Mouse (Mus musculus) midbrain, embryonic 14.5 days (tissue): ENCODE data around the gene Prdm16. TPM values are rescaled to one million over a fixed set of nuclear protein-coding genes. Genes with fewer than 3 reads are reported as not detected.

Experiments used
- ATAC-seq: fragments of 200-750 bp; cut with Nextera tagmentation; 2 replicates; pipeline ENCODE4 v1.8.0; 2017; ENCODE audit warnings: moderate number of reproducible peaks, moderate library complexity; ENCODE audit not compliant: low FRiP score, low TSS enrichment
- DNase-seq: peaks from one replicate; pipeline ENCODE4 v3.0.0-alpha.2; 2015
- H3K27ac ChIP-seq: fragments of 300-500 bp; sonication (generic); replicated peaks from 2 replicates; pipeline ENCODE4 v1.5.1; 2014; ENCODE audit warnings: mild to moderate bottlenecking, low read depth, low read length, moderate library complexity
- H3K27me3 ChIP-seq: fragments of 300-500 bp; sonication (generic); 2 replicates; pipeline ENCODE4 v1.6.1; 2014; ENCODE audit warnings: low read length, control low read depth, mixed read lengths; ENCODE audit not compliant: control insufficient read depth, insufficient read depth
- H3K36me3 ChIP-seq: fragments of 300-500 bp; sonication (generic); 2 replicates; pipeline ENCODE4 v1.6.1; 2014; ENCODE audit warnings: low read length, control low read depth; ENCODE audit not compliant: control insufficient read depth, insufficient read depth
- H3K4me1 ChIP-seq: fragments of 300-500 bp; sonication (generic); 2 replicates; pipeline ENCODE4 v1.6.1; 2014; ENCODE audit warnings: mild to moderate bottlenecking, antibody characterized with exemption, low read length, control low read depth; ENCODE audit not compliant: control insufficient read depth, insufficient read depth
- H3K4me2 ChIP-seq: fragments of 300-500 bp; sonication (generic); 2 replicates; pipeline ENCODE4 v1.6.1; 2014; ENCODE audit warnings: mild to moderate bottlenecking, low read length, moderate library complexity
- H3K4me3 ChIP-seq: fragments of 300-500 bp; sonication (generic); replicated peaks from 2 replicates; pipeline ENCODE4 v1.5.1; 2014; ENCODE audit warnings: low read depth, low read length
- H3K9ac ChIP-seq: fragments of 300-500 bp; sonication (generic); replicated peaks from 2 replicates; pipeline ENCODE4 v1.6.1; 2014; ENCODE audit warnings: mild to moderate bottlenecking, low read length, moderate library complexity
- H3K9me3 ChIP-seq: fragments of 300-500 bp; sonication (generic); 2 replicates; pipeline ENCODE4 v1.6.1; 2016; ENCODE audit warnings: low read length, control low read depth, mixed read lengths; ENCODE audit not compliant: control insufficient read depth
- WGBS: fragments of 180-500 bp; shearing (Covaris S2); extraction: QIAGEN DNeasy Blood & Tissue Kit; methylation state at CpG from one replicate; pipeline ENCODE4 v1.1.7; 2014; 5-methylcytosine and 5-hydroxymethylcytosine counted together
- polyA plus RNA-seq: library from polyadenylated mRNA; unstranded; fragments of >200 nt; fragmentation: Nextera tagmentation; extraction: Ambion mirVana; gene quantifications from 2 replicates; pipeline ENCODE4 v1.2.1, GENCODE M21; 2014

Gene Prdm16
- polyA plus RNA-seq, 1 experiment from 2014 or later, result 10.1 TPM

GRCm38 (mm10) chr4:154500695-154501094 lies 136.0 kb downstream of the Prdm16 start:
- peak; percentile 49 for DNase-seq
- H3K36me3 ChIP-seq, result no peaks in the 10 kb centered on the region
- WGBS, result 34% methylated on average over 9 of the region's 9 CpGs
- no peak overlapping the region for H3K9ac ChIP-seq
- H3K4me1 ChIP-seq, result peaks cover 72% of the 10 kb centered on the region
- peaks cover 50% of the 10 kb centered on the region for H3K27me3 ChIP-seq
- no peaks in the 10 kb centered on the region for H3K9me3 ChIP-seq
- no peak for ATAC-seq
- H3K4me2 ChIP-seq, result no peak overlapping the region
- H3K27ac ChIP-seq, result no peak overlapping the region
- no peak overlapping the region for H3K4me3 ChIP-seq

- 17% methylated on average over 29 of the region's 29 CpGs for WGBS
- H3K4me1 ChIP-seq, result peaks cover 72% of the 10 kb centered on the region
- H3K4me3 ChIP-seq, result no peak overlapping the region
These were observed 136.8 kb downstream of the Prdm16 start for GRCm38 (mm10) chr4:154499701-154500523.

DNA sequence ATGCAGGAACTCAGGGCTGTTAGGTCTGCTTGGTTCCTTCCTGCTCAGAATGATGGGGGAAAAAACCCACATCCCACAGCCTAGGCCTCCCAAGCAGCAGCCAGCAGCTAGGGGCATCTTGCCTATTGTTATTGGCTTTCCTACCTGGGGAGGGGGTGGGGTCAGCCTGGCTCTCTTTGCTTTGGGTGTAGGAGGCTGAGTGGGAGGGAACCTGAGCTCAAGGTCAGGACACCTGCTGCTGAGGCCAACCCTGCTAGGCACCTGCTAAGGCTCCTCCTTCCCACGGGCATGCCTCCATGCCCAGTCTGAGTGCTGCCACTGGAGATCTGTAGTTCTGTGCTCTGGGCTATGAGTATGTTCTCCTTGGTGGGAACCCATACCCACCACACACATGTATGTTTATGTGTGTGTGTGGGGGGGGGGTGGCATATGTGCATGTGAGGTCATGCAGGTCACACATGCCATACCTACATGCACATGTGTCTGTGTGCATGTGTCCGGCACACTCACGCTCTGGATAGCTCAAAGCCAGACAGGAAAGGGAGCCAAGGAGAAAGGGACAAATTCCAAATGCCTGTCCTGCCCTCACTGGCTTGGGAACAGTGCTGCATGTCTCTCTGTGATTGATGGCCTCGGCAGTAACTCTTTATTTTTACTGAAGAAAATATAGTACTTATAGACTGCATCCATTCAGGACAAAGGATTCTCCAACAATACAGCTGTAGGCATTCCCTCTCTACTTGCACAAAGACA lies 139.1 kb downstream of the Prdm16 start:
- no peaks in the 10 kb centered on the region for H3K9me3 ChIP-seq
- H3K4me2 ChIP-seq, result no peak overlapping the region
- H3K36me3 ChIP-seq, result no peaks in the 10 kb centered on the region
- no peak for DNase-seq
- H3K27me3 ChIP-seq, result peaks cover 73% of the 10 kb centered on the region
- ATAC-seq, result no peak
- no peak overlapping the region for H3K9ac ChIP-seq
- H3K4me3 ChIP-seq, result no peak overlapping the region
- 81% methylated on average over 4 of the region's 4 CpGs for WGBS
- no peak overlapping the region for H3K27ac ChIP-seq
- peaks cover 64% of the 10 kb centered on the region for H3K4me1 ChIP-seq

More at GRCm38 (mm10) chr4:154499701-154500523, 136.8 kb downstream of the Prdm16 start:
- peak overlapping the region; percentile 41; the same call in 1 of the 2 replicates for H3K27ac ChIP-seq
- no peaks in the 10 kb centered on the region for H3K9me3 ChIP-seq
- ATAC-seq, result peak; percentile 74
- peak overlapping the region; percentile 27 for H3K4me2 ChIP-seq
- H3K27me3 ChIP-seq, result peaks cover 57% of the 10 kb centered on the region
- H3K9ac ChIP-seq, result no peak overlapping the region; the same call in 1 of the 2 replicates
- peak; percentile 87 for DNase-seq
- no peaks in the 10 kb centered on the region for H3K36me3 ChIP-seq

DNA sequence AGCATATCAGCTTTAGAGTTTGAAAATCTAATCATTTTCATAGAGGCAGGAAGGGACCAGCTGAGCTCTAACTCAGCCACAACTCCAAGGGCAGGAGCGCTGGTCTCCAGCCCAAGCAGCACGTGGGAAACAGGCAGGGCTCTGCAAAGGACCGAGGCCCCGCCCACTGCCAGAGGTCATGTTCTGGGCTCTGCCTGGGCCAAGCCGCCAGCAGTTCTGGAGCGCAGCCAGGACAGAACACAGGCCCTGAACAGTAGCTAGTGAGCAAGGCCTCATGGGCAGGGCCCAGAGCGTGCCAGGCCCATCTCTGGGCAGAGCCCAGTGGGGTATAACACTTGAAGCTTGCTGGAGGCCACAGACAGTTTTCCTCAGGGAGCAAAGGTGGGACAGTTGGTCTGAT lies 139.7 kb downstream of the Prdm16 start:
- DNase-seq (peak; percentile 75), ATAC-seq (0 out of 2 replicates have a peak, but pooled peaks have one; percentile 9)
- 25% methylated on average over 7 of the region's 7 CpGs for WGBS
- H3K9ac ChIP-seq, result no peak overlapping the region
- peaks cover 73% of the 10 kb centered on the region for H3K27me3 ChIP-seq
- no peaks in the 10 kb centered on the region for H3K36me3 ChIP-seq
- no peak overlapping the region for H3K4me2 ChIP-seq
- no peaks in the 10 kb centered on the region for H3K9me3 ChIP-seq
- no peak overlapping the region for H3K4me3 ChIP-seq
- H3K27ac ChIP-seq, result no peak overlapping the region
- peaks cover 60% of the 10 kb centered on the region for H3K4me1 ChIP-seq

DNA sequence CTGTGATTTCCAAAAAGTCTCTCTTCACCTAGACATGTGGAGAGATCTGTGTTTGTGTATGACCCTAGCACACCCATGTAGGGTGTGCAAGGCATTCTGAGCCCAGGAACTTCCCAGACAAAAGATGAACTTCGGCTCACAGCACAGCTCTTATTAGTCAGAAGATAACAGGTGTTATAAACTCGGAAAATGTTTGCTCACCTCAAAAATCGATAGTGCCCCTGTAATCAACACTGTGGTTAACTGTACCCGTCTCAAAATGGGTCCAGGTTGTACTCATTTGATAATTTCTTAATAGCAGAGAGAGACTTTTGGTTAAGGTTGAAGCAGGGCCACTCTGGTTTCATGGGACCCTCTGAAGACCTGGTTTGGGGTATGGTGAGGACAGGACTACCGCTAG lies 140.2 kb downstream of the Prdm16 start:
- Histone ChIP-seq H3K4me1 (peaks cover 55% of the 10 kb centered on the region), H3K27me3 (peaks cover 71% of the 10 kb centered on the region), H3K36me3 (no peaks in the 10 kb centered on the region), H3K9me3 (no peaks in the 10 kb centered on the region), H3K4me2 (no peak overlapping the region), H3K4me3 (no peak overlapping the region), H3K9ac (no peak overlapping the region), H3K27ac (no peak overlapping the region)
- DNase-seq (no peak), ATAC-seq (no peak)
- 91% methylated on average over 5 of the region's 5 CpGs for WGBS

DNA sequence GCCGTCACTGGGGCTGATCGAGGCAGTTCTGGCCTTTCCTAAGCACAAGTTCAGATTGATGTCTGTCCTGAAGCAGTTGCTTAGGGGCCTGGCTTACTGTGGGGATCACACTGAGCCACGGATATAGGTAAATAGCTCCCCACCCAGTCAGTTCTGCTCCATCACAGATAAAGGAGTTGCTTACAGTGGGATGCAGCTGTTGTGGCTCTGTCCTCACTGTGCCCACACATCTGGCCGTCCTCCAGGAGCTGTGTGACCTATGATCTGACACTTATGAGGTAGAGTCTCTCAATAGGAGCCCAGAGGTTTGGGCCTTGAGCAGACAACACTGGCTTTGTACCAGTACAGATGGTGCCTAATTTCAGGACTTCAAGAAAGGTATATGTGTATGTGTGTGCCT lies 142.7 kb downstream of the Prdm16 start:
- no peaks in the 10 kb centered on the region for H3K36me3 ChIP-seq
- DNase-seq, result no peak
- WGBS, result 77% methylated on average over 4 of the region's 4 CpGs
- H3K9ac ChIP-seq, result no peak overlapping the region
- no peak overlapping the region for H3K4me2 ChIP-seq
- H3K9me3 ChIP-seq, result no peaks in the 10 kb centered on the region
- H3K4me3 ChIP-seq, result no peak overlapping the region
- H3K27me3 ChIP-seq, result peaks cover 80% of the 10 kb centered on the region
- H3K27ac ChIP-seq, result no peak overlapping the region
- H3K4me1 ChIP-seq, result peaks cover 31% of the 10 kb centered on the region
- ATAC-seq, result no peak

- 50% methylated on average over 11 of the region's 11 CpGs for WGBS
- H3K4me2 ChIP-seq, result no peak overlapping the region
- H3K27me3 ChIP-seq, result peaks cover 73% of the 10 kb centered on the region
These were observed 144.0 kb downstream of the Prdm16 start for GRCm38 (mm10) chr4:154492714-154493121.

DNA sequence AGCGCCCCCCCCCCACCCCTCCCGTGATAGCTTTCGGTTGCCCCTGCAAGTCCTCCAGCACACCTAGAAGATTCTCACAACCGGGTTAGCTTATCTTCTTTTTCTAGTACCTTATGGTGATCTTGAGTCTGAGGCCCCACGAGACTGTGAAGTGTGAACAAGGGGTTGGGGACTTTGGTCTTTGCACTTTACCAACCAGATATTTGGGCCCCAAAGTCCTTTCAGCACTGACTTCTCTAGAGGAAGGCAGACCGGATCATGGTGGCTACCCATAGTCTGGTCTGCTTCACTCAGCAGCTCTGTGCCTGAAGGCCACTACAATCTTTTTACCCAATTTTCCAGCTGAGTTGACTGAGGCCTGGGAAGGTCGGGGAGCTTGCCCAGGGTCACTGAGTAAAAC lies 144.4 kb downstream of the Prdm16 start:
- no peak overlapping the region for H3K9ac ChIP-seq

More at GRCm38 (mm10) chr4:154492714-154493121, 144.0 kb downstream of the Prdm16 start:
- ATAC-seq (no peak), DNase-seq (peak; percentile 62)
- Histone ChIP-seq H3K27ac (no peak overlapping the region), H3K4me3 (no peak overlapping the region), H3K9ac (no peak overlapping the region), H3K4me1 (peaks cover 24% of the 10 kb centered on the region), H3K9me3 (no peaks in the 10 kb centered on the region), H3K36me3 (no peaks in the 10 kb centered on the region)

More for the DNA sequence above, 144.4 kb downstream of the Prdm16 start:
- H3K27me3 ChIP-seq, result peaks cover 73% of the 10 kb centered on the region
- WGBS, result 68% methylated on average over 7 of the region's 7 CpGs
- no peaks in the 10 kb centered on the region for H3K9me3 ChIP-seq
- no peak overlapping the region for H3K4me3 ChIP-seq
- no peaks in the 10 kb centered on the region for H3K36me3 ChIP-seq
- no peak overlapping the region for H3K4me2 ChIP-seq
- H3K4me1 ChIP-seq, result peaks cover 20% of the 10 kb centered on the region; the same call in 1 of the 2 replicates
- no peak overlapping the region for H3K27ac ChIP-seq
- ATAC-seq (no peak), DNase-seq (no peak)
